Mouse (Mus musculus) midbrain, embryonic 16.5 days (tissue): ENCODE measurements around the gene Abca4. TPM values are rescaled to one million over a fixed set of nuclear protein-coding genes. Genes with fewer than 3 reads are reported as not detected.
"Not testable (repeated sequence)": the region's sequence is repeated elsewhere in the genome, so short reads cannot be mapped to it uniquely, and the experiment has no call there.

Experiments
- ATAC-seq: fragments of 200-750 bp; cut with Nextera tagmentation; 2 replicates; pipeline ENCODE4 v1.8.0; 2017; ENCODE audit warnings: moderate TSS enrichment
- H3K27ac ChIP-seq: fragments of 300-500 bp; sonication (generic); 2 replicates; pipeline ENCODE4 v1.5.1; 2014; ENCODE audit warnings: mild to moderate bottlenecking, low read length, mixed read lengths
- H3K27me3 ChIP-seq: fragments of 300-500 bp; sonication (generic); 2 replicates; pipeline ENCODE4 v1.6.1; 2014; ENCODE audit warnings: low read depth, low read length, mixed read lengths; ENCODE audit not compliant: control insufficient read depth, insufficient read depth
- H3K36me3 ChIP-seq: fragments of 300-500 bp; sonication (generic); 2 replicates; pipeline ENCODE4 v1.6.1; 2014; ENCODE audit warnings: mild to moderate bottlenecking, low read length, moderate library complexity, mixed read lengths; ENCODE audit not compliant: control insufficient read depth, insufficient read depth
- H3K4me1 ChIP-seq: fragments of 300-500 bp; sonication (generic); 2 replicates; pipeline ENCODE4 v1.6.1; 2014; ENCODE audit warnings: mild to moderate bottlenecking, low read length, mixed read lengths; ENCODE audit not compliant: control insufficient read depth, insufficient read depth
- H3K4me2 ChIP-seq: fragments of 300-500 bp; sonication (generic); 2 replicates; pipeline ENCODE4 v1.6.1; 2014; ENCODE audit warnings: mild to moderate bottlenecking, low read length, mixed read lengths
- H3K4me3 ChIP-seq: fragments of 300-500 bp; sonication (generic); 2 replicates; pipeline ENCODE4 v1.5.1; 2014; ENCODE audit warnings: low read depth, mild to moderate bottlenecking, low read length, moderate library complexity, mixed read lengths
- H3K9ac ChIP-seq: fragments of 300-500 bp; sonication (generic); 2 replicates; pipeline ENCODE4 v1.6.1; 2014; ENCODE audit warnings: low read depth, low read length, mixed read lengths
- H3K9me3 ChIP-seq: fragments of 300-500 bp; sonication (generic); replicated peaks from 2 replicates; pipeline ENCODE4 v1.6.1; 2014; ENCODE audit warnings: mild to moderate bottlenecking, low read length, mixed read lengths; ENCODE audit not compliant: control insufficient read depth, poor library complexity, severe bottlenecking
- WGBS: fragments of 180-500 bp; shearing (Covaris S2); extraction: QIAGEN DNeasy Blood & Tissue Kit; methylation state at CpG from one replicate; pipeline ENCODE4 v1.1.7; 2014; 5-methylcytosine and 5-hydroxymethylcytosine counted together
- polyA plus RNA-seq: library from polyadenylated mRNA; unstranded; fragments of >200 nt; fragmentation: Nextera tagmentation; extraction: Ambion mirVana; gene quantifications from 2 replicates; pipeline ENCODE4 v1.2.1, GENCODE M21; 2015

Gene Abca4
- polyA plus RNA-seq, 1 experiment from 2014 or later: 0.93 TPM

GRCm38 (mm10) chr3:122072646-122073571 lies 28.7 kb downstream of the Abca4 start:
- Histone ChIP-seq H3K36me3 (no peaks in the 10 kb centered on the region), H3K4me1 (no peaks in the 10 kb centered on the region), H3K4me3 (no peak overlapping the region), H3K4me2 (no peak overlapping the region), H3K9me3 (no peaks in the 10 kb centered on the region), H3K27me3 (no peaks in the 10 kb centered on the region), H3K9ac (no peak overlapping the region), H3K27ac (no peak overlapping the region)
- ATAC-seq: no peak
- 62% methylated on average over 11 of the region's 11 CpGs for WGBS

- no peak overlapping the region for H3K4me3 ChIP-seq
- no peak for ATAC-seq
These were observed 29.4 kb downstream of the Abca4 start for GRCm38 (mm10) chr3:122073595-122073994.

GRCm38 (mm10) chr3:122074334-122074733 lies 30.1 kb downstream of the Abca4 start:
- no peaks in the 10 kb centered on the region for H3K36me3 ChIP-seq
- no peak for ATAC-seq
- no peak overlapping the region for H3K4me2 ChIP-seq
- no peak overlapping the region for H3K9ac ChIP-seq
- 0 out of 2 replicates have a peak overlapping the region, but pooled peaks have one; percentile 15 for H3K27ac ChIP-seq
- H3K9me3 ChIP-seq: no peaks in the 10 kb centered on the region
- H3K4me3 ChIP-seq: no peak overlapping the region
- 26% methylated on average over 10 of the region's 10 CpGs for WGBS
- H3K4me1 ChIP-seq: peaks cover 6% of the 10 kb centered on the region
- no peaks in the 10 kb centered on the region for H3K27me3 ChIP-seq

More at GRCm38 (mm10) chr3:122073595-122073994, 29.4 kb downstream of the Abca4 start:
- Histone ChIP-seq H3K9me3 (no peaks in the 10 kb centered on the region), H3K9ac (no peak overlapping the region), H3K27ac (no peak overlapping the region), H3K36me3 (no peaks in the 10 kb centered on the region), H3K4me1 (peaks cover 6% of the 10 kb centered on the region), H3K27me3 (no peaks in the 10 kb centered on the region), H3K4me2 (no peak overlapping the region)
- 73% methylated on average over 5 of the region's 5 CpGs for WGBS

GRCm38 (mm10) chr3:122078141-122078540 lies 33.9 kb downstream of the Abca4 start:
- 11% methylated on average over 6 of the region's 6 CpGs for WGBS
- ATAC-seq: peak; percentile 78
- Histone ChIP-seq H3K27me3 (no peaks in the 10 kb centered on the region), H3K9me3 (no peaks in the 10 kb centered on the region), H3K27ac (no peak overlapping the region), H3K4me3 (no peak overlapping the region), H3K9ac (no peak overlapping the region), H3K4me2 (no peak overlapping the region), H3K4me1 (peaks cover 6% of the 10 kb centered on the region), H3K36me3 (no peaks in the 10 kb centered on the region)

- H3K9me3 ChIP-seq: no peaks in the 10 kb centered on the region
- peaks cover 6% of the 10 kb centered on the region for H3K4me1 ChIP-seq
- H3K4me3 ChIP-seq: no peak overlapping the region
- H3K36me3 ChIP-seq: no peaks in the 10 kb centered on the region
- H3K27me3 ChIP-seq: no peaks in the 10 kb centered on the region
- H3K9ac ChIP-seq: no peak overlapping the region
- no peak overlapping the region for H3K27ac ChIP-seq
- H3K4me2 ChIP-seq: no peak overlapping the region
- ATAC-seq: no peak
- 86% methylated on average over 6 of the region's 6 CpGs for WGBS
These were observed 34.9 kb downstream of the Abca4 start for GRCm38 (mm10) chr3:122079172-122079571.

GRCm38 (mm10) chr3:122081634-122082033 lies 37.4 kb downstream of the Abca4 start:
- not testable (repeated sequence) for H3K36me3 ChIP-seq, H3K9me3 ChIP-seq, ATAC-seq, H3K27me3 ChIP-seq, H3K27ac ChIP-seq, H3K4me3 ChIP-seq, H3K9ac ChIP-seq, H3K4me2 ChIP-seq
- H3K4me1 ChIP-seq: peaks cover 19% of the 10 kb centered on the region
- 95% methylated on average over 8 of the region's 8 CpGs for WGBS

- Histone ChIP-seq H3K4me1 (peaks cover 19% of the 10 kb centered on the region), H3K4me3 (no peak overlapping the region), H3K4me2 (no peak overlapping the region), H3K27ac (no peak overlapping the region), H3K9ac (no peak overlapping the region), H3K27me3 (peaks cover 5% of the 10 kb centered on the region; the same call in 1 of the 2 replicates), H3K9me3 (no peaks in the 10 kb centered on the region), H3K36me3 (no peaks in the 10 kb centered on the region)
- 84% methylated on average over 7 of the region's 7 CpGs for WGBS
- no peak for ATAC-seq
These were observed 38.1 kb downstream of the Abca4 start for GRCm38 (mm10) chr3:122082338-122082737.

GRCm38 (mm10) chr3:122085157-122085989 lies 41.1 kb downstream of the Abca4 start:
- no peak overlapping the region for H3K27ac ChIP-seq
- H3K36me3 ChIP-seq: no peaks in the 10 kb centered on the region
- H3K27me3 ChIP-seq: peaks cover 8% of the 10 kb centered on the region; the same call in 1 of the 2 replicates
- peaks cover 13% of the 10 kb centered on the region for H3K4me1 ChIP-seq
- no peaks in the 10 kb centered on the region for H3K9me3 ChIP-seq
- WGBS: 20% methylated on average over 18 of the region's 18 CpGs
- no peak overlapping the region for H3K9ac ChIP-seq
- H3K4me2 ChIP-seq: peak overlapping the region; percentile 45
- peak overlapping the region; percentile 6 for H3K4me3 ChIP-seq
- ATAC-seq: peak; percentile 67
